Mouse (Mus musculus): ENCODE results near the gene Ninj2.

Gene Ninj2

GRCm38 (mm10) chr6:120134748-120135147, 41.6 kb downstream of the Ninj2 start:
- DNase-seq (ENCODE audit: low spot score in 2 of 2) = no peak

- DNase-seq (ENCODE audit: low spot score in 2 of 2) = no peak
These were observed 52.3 kb downstream of the Ninj2 start for GRCm38 (mm10) chr6:120145439-120145838.

GRCm38 (mm10) chr6:120146676-120147075, 53.5 kb downstream of the Ninj2 start:
- DNase-seq (ENCODE audit: low spot score in 2 of 2) = no peak

- no peak for DNase-seq (ENCODE audit: low spot score in 2 of 2)
These were observed 54.3 kb downstream of the Ninj2 start for GRCm38 (mm10) chr6:120147411-120147810.

- no peak for DNase-seq (ENCODE audit: low spot score in 2 of 2)
These were observed 55.7 kb downstream of the Ninj2 start for GRCm38 (mm10) chr6:120148716-120149392.

- no peak for DNase-seq (ENCODE audit: low spot score in 2 of 2)
These were observed 56.4 kb downstream of the Ninj2 start for GRCm38 (mm10) chr6:120149458-120150120.

- no peak for DNase-seq (ENCODE audit: low spot score in 2 of 2)
These were observed 57.1 kb downstream of the Ninj2 start for GRCm38 (mm10) chr6:120150206-120150605.

GRCm38 (mm10) chr6:120151616-120152053, 58.5 kb downstream of the Ninj2 start:
- DNase-seq (ENCODE audit: low spot score in 2 of 2) = peak; percentile 72 to 76

GRCm38 (mm10) chr6:120152739-120153696, 59.9 kb downstream of the Ninj2 start:
- no peak for DNase-seq (ENCODE audit: low spot score in 2 of 2)

GRCm38 (mm10) chr6:120154526-120155309, 61.6 kb downstream of the Ninj2 start:
- peak; percentile 65 to 68 for DNase-seq (ENCODE audit: low spot score in 2 of 2)

GRCm38 (mm10) chr6:120155510-120155909, 62.4 kb downstream of the Ninj2 start:
- DNase-seq (ENCODE audit: low spot score in 2 of 2) = no peak

- no peak for DNase-seq (ENCODE audit: low spot score in 2 of 2)
These were observed 64.3 kb downstream of the Ninj2 start for GRCm38 (mm10) chr6:120157479-120157878.

- DNase-seq (ENCODE audit: low spot score in 2 of 2) = no peak
These were observed 66.2 kb downstream of the Ninj2 start for GRCm38 (mm10) chr6:120159133-120159901.

GRCm38 (mm10) chr6:120162928-120163327, 69.8 kb downstream of the Ninj2 start:
- no peak for DNase-seq (ENCODE audit: low spot score in 2 of 2)

- DNase-seq (ENCODE audit: low spot score in 2 of 2) = no peak
These were observed 71.6 kb downstream of the Ninj2 start for GRCm38 (mm10) chr6:120164765-120165164.

GRCm38 (mm10) chr6:120167574-120167973, 74.4 kb downstream of the Ninj2 start:
- no peak for DNase-seq (ENCODE audit: low spot score in 2 of 2)

GRCm38 (mm10) chr6:120172294-120173017, 79.3 kb downstream of the Ninj2 start:
- DNase-seq (ENCODE audit: low spot score in 2 of 2) = no peak

GRCm38 (mm10) chr6:120174028-120174601, 81.0 kb downstream of the Ninj2 start:
- peak in 1 of 2 experiments; percentile 28 for DNase-seq (ENCODE audit: low spot score in 2 of 2)

- peak; percentile 68 to 84 for DNase-seq (ENCODE audit: low spot score in 2 of 2)
These were observed 81.5 kb downstream of the Ninj2 start for GRCm38 (mm10) chr6:120174602-120175115.

All from spleen, postnatal 36 days (tissue).